Mouse (Mus musculus): ENCODE measurements around the gene Akap1.
"Not testable (repeated sequence)": the region's sequence is repeated elsewhere in the genome, so short reads cannot be mapped to it uniquely, and the experiment has no call there.

GRCm38 (mm10) chr11:88894279-88894678 lies 29.9 kb upstream of the Akap1 start:
- not testable (repeated sequence) for TF ChIP-seq EP300 (IDR thresholded peaks at IDR 0.05; ENCODE audit: insufficient read depth, low read depth, low read length); CTCF (IDR thresholded peaks at IDR 0.05)

All from heart, adult 2 months (tissue).